Mouse (Mus musculus) embryonic facial prominence, embryonic 13.5 days (tissue): ENCODE measurements around the gene Ccnl2. TPM values are rescaled to one million over a fixed set of nuclear protein-coding genes. Genes with fewer than 3 reads are reported as not detected.

Experiments used
- ATAC-seq: fragments of 200-750 bp; cut with Nextera tagmentation; 2 replicates; pipeline ENCODE4 v1.8.0; 2017; ENCODE audit warnings: low read depth; ENCODE audit not compliant: insufficient number of reproducible peaks, insufficient read depth, low FRiP score, low TSS enrichment
- H3K27ac ChIP-seq: fragments of 300-500 bp; sonication (generic); 2 replicates; pipeline ENCODE4 v1.5.1; 2015; ENCODE audit warnings: moderate library complexity, mild to moderate bottlenecking, inconsistent platforms
- H3K27me3 ChIP-seq: fragments of 300-500 bp; sonication (generic); 2 replicates; pipeline ENCODE4 v1.6.1; 2015; ENCODE audit warnings: mild to moderate bottlenecking, inconsistent platforms
- H3K36me3 ChIP-seq: fragments of 300-500 bp; sonication (generic); 2 replicates; pipeline ENCODE4 v1.6.1; 2015; ENCODE audit warnings: mild to moderate bottlenecking, inconsistent platforms
- H3K4me1 ChIP-seq: fragments of 300-500 bp; sonication (generic); 2 replicates; pipeline ENCODE4 v1.6.1; 2015; ENCODE audit warnings: inconsistent platforms
- H3K4me2 ChIP-seq: fragments of 300-500 bp; sonication (generic); 2 replicates; pipeline ENCODE4 v1.6.1; 2015; ENCODE audit warnings: moderate library complexity, mild to moderate bottlenecking, inconsistent platforms
- H3K4me3 ChIP-seq: fragments of 300-500 bp; sonication (generic); 2 replicates; pipeline ENCODE4 v1.5.1; 2015; ENCODE audit warnings: mild to moderate bottlenecking, inconsistent platforms
- H3K9ac ChIP-seq: fragments of 300-500 bp; sonication (generic); 2 replicates; pipeline ENCODE4 v1.6.1; 2015; ENCODE audit warnings: mild to moderate bottlenecking, inconsistent platforms
- H3K9me3 ChIP-seq: fragments of 300-500 bp; sonication (generic); 2 replicates; pipeline ENCODE4 v1.6.1; 2016; ENCODE audit warnings: inconsistent platforms
- WGBS: fragments of 180-500 bp; shearing (Covaris S2); methylation state at CpG from one replicate; pipeline ENCODE4 v1.1.7; 2015; ENCODE audit warnings: mixed read lengths; 5-methylcytosine and 5-hydroxymethylcytosine counted together
- polyA plus RNA-seq: library from polyadenylated mRNA; unstranded; fragments of >200 nt; fragmentation: Nextera tagmentation; extraction: Ambion mirVana; gene quantifications from 2 replicates; pipeline ENCODE4 v1.2.1, GENCODE M21; 2015

The Ccnl2 gene
- polyA plus RNA-seq, 1 experiment from 2014 or later: 217 TPM

GRCm38 (mm10) chr4:155851951-155852411 lies 39.7 kb downstream of the Ccnl2 start:
- no peak overlapping the region for H3K4me3 ChIP-seq
- no peak for ATAC-seq
- H3K4me1 ChIP-seq: peaks cover 21% of the 10 kb centered on the region
- 63% methylated on average over 2 of the region's 2 CpGs for WGBS
- no peak overlapping the region for H3K27ac ChIP-seq
- H3K9ac ChIP-seq: no peak overlapping the region
- no peaks in the 10 kb centered on the region for H3K27me3 ChIP-seq
- peaks cover 36% of the 10 kb centered on the region for H3K36me3 ChIP-seq
- no peak overlapping the region for H3K4me2 ChIP-seq
- H3K9me3 ChIP-seq: no peaks in the 10 kb centered on the region

GRCm38 (mm10) chr4:155853421-155853820 lies 41.1 kb downstream of the Ccnl2 start:
- Histone ChIP-seq H3K4me1 (peaks cover 13% of the 10 kb centered on the region), H3K9me3 (no peaks in the 10 kb centered on the region), H3K27me3 (no peaks in the 10 kb centered on the region), H3K27ac (no peak overlapping the region), H3K9ac (no peak overlapping the region), H3K4me2 (no peak overlapping the region), H3K36me3 (peaks cover 50% of the 10 kb centered on the region), H3K4me3 (no peak overlapping the region)
- no peak for ATAC-seq
- WGBS: 92% methylated on average over 9 of the region's 9 CpGs

- no peaks in the 10 kb centered on the region for H3K27me3 ChIP-seq
- H3K36me3 ChIP-seq: peaks cover 61% of the 10 kb centered on the region
- ATAC-seq: no peak
- no peaks in the 10 kb centered on the region for H3K9me3 ChIP-seq
- no peaks in the 10 kb centered on the region for H3K4me1 ChIP-seq
- WGBS: 95% methylated on average over 12 of the region's 12 CpGs
- H3K4me2 ChIP-seq: no peak overlapping the region
- no peak overlapping the region for H3K9ac ChIP-seq
- H3K27ac ChIP-seq: no peak overlapping the region
- H3K4me3 ChIP-seq: no peak overlapping the region
Measured at GRCm38 (mm10) chr4:155854991-155855390, 42.7 kb downstream of the Ccnl2 start.

- no peaks in the 10 kb centered on the region for H3K9me3 ChIP-seq
- no peak for ATAC-seq
- H3K4me2 ChIP-seq: no peak overlapping the region
- 90% methylated on average over 12 of the region's 12 CpGs for WGBS
- peaks cover 72% of the 10 kb centered on the region for H3K36me3 ChIP-seq
- H3K4me3 ChIP-seq: no peak overlapping the region
- no peak overlapping the region for H3K27ac ChIP-seq
- H3K4me1 ChIP-seq: no peaks in the 10 kb centered on the region
- H3K27me3 ChIP-seq: no peaks in the 10 kb centered on the region
- H3K9ac ChIP-seq: no peak overlapping the region
Measured at GRCm38 (mm10) chr4:155856071-155856470, 43.8 kb downstream of the Ccnl2 start.

- H3K4me3 ChIP-seq: no peak overlapping the region
- H3K27ac ChIP-seq: no peak overlapping the region
- no peaks in the 10 kb centered on the region for H3K4me1 ChIP-seq
- no peaks in the 10 kb centered on the region for H3K9me3 ChIP-seq
- 95% methylated on average over 3 of the region's 3 CpGs for WGBS
- ATAC-seq: no peak
- H3K9ac ChIP-seq: no peak overlapping the region
- no peaks in the 10 kb centered on the region for H3K27me3 ChIP-seq
- H3K4me2 ChIP-seq: no peak overlapping the region
- H3K36me3 ChIP-seq: peaks cover 76% of the 10 kb centered on the region
Measured at GRCm38 (mm10) chr4:155856881-155857280, 44.6 kb downstream of the Ccnl2 start.

- Histone ChIP-seq H3K9ac (no peak overlapping the region), H3K36me3 (peaks cover 66% of the 10 kb centered on the region), H3K27me3 (no peaks in the 10 kb centered on the region)
Measured at GRCm38 (mm10) chr4:155859318-155859717, 47.0 kb downstream of the Ccnl2 start.

GRCm38 (mm10) chr4:155861787-155862186 lies 49.5 kb downstream of the Ccnl2 start:
- no peak overlapping the region for H3K4me3 ChIP-seq
- 89% methylated on average over 7 of the region's 7 CpGs for WGBS
- no peak overlapping the region for H3K4me2 ChIP-seq
- no peak overlapping the region for H3K27ac ChIP-seq
- H3K4me1 ChIP-seq: no peaks in the 10 kb centered on the region
- no peaks in the 10 kb centered on the region for H3K9me3 ChIP-seq
- no peaks in the 10 kb centered on the region for H3K27me3 ChIP-seq
- no peak for ATAC-seq
- peaks cover 64% of the 10 kb centered on the region for H3K36me3 ChIP-seq
- H3K9ac ChIP-seq: no peak overlapping the region

More at GRCm38 (mm10) chr4:155859318-155859717, 47.0 kb downstream of the Ccnl2 start:
- no peaks in the 10 kb centered on the region for H3K4me1 ChIP-seq
- H3K9me3 ChIP-seq: no peaks in the 10 kb centered on the region
- H3K4me3 ChIP-seq: no peak overlapping the region
- ATAC-seq: peak; percentile 38; the same call in 1 of the 2 replicates
- no peak overlapping the region for H3K4me2 ChIP-seq
- no peak overlapping the region for H3K27ac ChIP-seq
- WGBS: 16% methylated on average over 13 of the region's 13 CpGs

GRCm38 (mm10) chr4:155863001-155863400 lies 50.7 kb downstream of the Ccnl2 start, which contains the start of gene Tas1r3:
Gene Tas1r3 (minus strand): TSS chr4:155863362.
- H3K27ac ChIP-seq: no peak within 1 kb of the TSS
- no peak for ATAC-seq
- 75% methylated on average over 5 of the region's 5 CpGs for WGBS
- peaks cover under 1% of the 10 kb centered on the region; the same call in 1 of the 2 replicates for H3K4me1 ChIP-seq
- H3K27me3 ChIP-seq: no peaks in the 10 kb centered on the region
- H3K9me3 ChIP-seq: no peaks in the 10 kb centered on the region
- H3K36me3 ChIP-seq: peaks cover 55% of the 10 kb centered on the region
- H3K4me2 ChIP-seq: no peak within 1 kb of the TSS
- H3K4me3 ChIP-seq: no peak within 1 kb of the TSS
- no peak within 1 kb of the TSS for H3K9ac ChIP-seq

- Histone ChIP-seq H3K27ac (no peak overlapping the region; the same call in 1 of the 2 replicates), H3K27me3 (no peaks in the 10 kb centered on the region), H3K4me3 (peak overlapping the region; percentile 79), H3K9me3 (no peaks in the 10 kb centered on the region), H3K4me2 (peak overlapping the region; percentile 98), H3K9ac (peak overlapping the region; percentile 79), H3K36me3 (peaks cover 52% of the 10 kb centered on the region), H3K4me1 (peaks cover 27% of the 10 kb centered on the region)
- 9% methylated on average over 22 of the region's 22 CpGs for WGBS
- peak; percentile 45 for ATAC-seq
Measured at GRCm38 (mm10) chr4:155868614-155869298, 56.5 kb downstream of the Ccnl2 start.

GRCm38 (mm10) chr4:155869317-155870033 lies 57.2 kb downstream of the Ccnl2 start, which contains the start of the genes Cptp and Ints11:
Gene Cptp (minus strand): TSS chr4:155869440.
Gene Ints11 (plus strand): TSS chr4:155869546.
- no peaks in the 10 kb centered on the region for H3K9me3 ChIP-seq

GRCm38 (mm10) chr4:155871404-155871803 lies 59.1 kb downstream of the Ccnl2 start:
- no peak for ATAC-seq
- no peak overlapping the region for H3K4me2 ChIP-seq
- H3K4me3 ChIP-seq: no peak overlapping the region
- H3K9ac ChIP-seq: no peak overlapping the region
- H3K4me1 ChIP-seq: peaks cover 27% of the 10 kb centered on the region
- no peak overlapping the region for H3K27ac ChIP-seq
- no peaks in the 10 kb centered on the region for H3K27me3 ChIP-seq
- peaks cover 56% of the 10 kb centered on the region for H3K36me3 ChIP-seq
- H3K9me3 ChIP-seq: no peaks in the 10 kb centered on the region
- 88% methylated on average over 7 of the region's 7 CpGs for WGBS

More at GRCm38 (mm10) chr4:155869317-155870033, 57.2 kb downstream of the Ccnl2 start, which contains the start of the genes Cptp and Ints11:
- Histone ChIP-seq H3K36me3 (peaks cover 58% of the 10 kb centered on the region), H3K27me3 (no peaks in the 10 kb centered on the region), H3K4me2 (peak within 1 kb of the TSS; percentile 98), H3K4me1 (peaks cover 27% of the 10 kb centered on the region), H3K4me3 (peak within 1 kb of the TSS; percentile 79), H3K27ac (peak within 1 kb of the TSS; percentile 51), H3K9ac (peak within 1 kb of the TSS; percentile 79)
- under 1% methylated on average over 62 of the region's 63 CpGs for WGBS
- peak; percentile 88 for ATAC-seq
